Mouse (Mus musculus): ENCODE measurements around the gene Olfr315.

DNA sequence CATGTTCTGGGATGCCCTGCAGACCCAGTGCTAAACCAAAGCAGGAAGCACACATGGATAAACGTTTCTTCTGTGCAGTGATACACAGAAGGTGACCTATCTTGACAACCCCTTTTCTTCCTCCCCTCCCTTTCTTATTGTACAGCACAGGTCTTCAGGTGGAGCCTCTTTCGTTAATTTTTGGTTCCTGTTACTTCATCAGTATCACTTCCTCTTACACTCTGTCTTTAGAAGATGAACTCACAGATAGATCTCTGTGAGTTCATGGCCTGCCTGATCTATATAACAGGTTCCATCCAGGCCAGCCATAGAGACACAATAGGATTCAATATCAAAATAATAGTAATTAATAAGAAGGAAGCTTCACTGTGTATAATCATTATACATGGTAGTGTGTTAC lies 17.1 kb downstream of the Olfr315 start:
- TF ChIP-seq POLR2A (IDR thresholded peaks at IDR 0.05; ENCODE audit: low read depth, low read length) (no peak), CTCF (conservative IDR thresholded peaks at IDR 0.05; ENCODE audit: insufficient read depth, insufficient read length, low read depth, low read length) (no peak)
